Mouse (Mus musculus) limb, embryonic 10.5 days (tissue): ENCODE data around the gene Mfn2. TPM values are rescaled to one million over a fixed set of nuclear protein-coding genes. Genes with fewer than 3 reads are reported as not detected.

ENCODE experiments used
- DNase-seq: peaks from one replicate; pipeline ENCODE4 v3.0.0-alpha.2; 2017; ENCODE audit warnings: low spot score
- H3K27ac ChIP-seq: fragments of 300-500 bp; sonication (generic); 2 replicates; pipeline ENCODE4 v1.5.1; 2016; ENCODE audit warnings: mild to moderate bottlenecking
- H3K27me3 ChIP-seq: fragments of 300-500 bp; sonication (generic); 2 replicates; pipeline ENCODE4 v1.6.1; 2016; ENCODE audit warnings: low read depth, mild to moderate bottlenecking; ENCODE audit not compliant: poor library complexity, severe bottlenecking
- H3K36me3 ChIP-seq: fragments of 300-500 bp; sonication (generic); 2 replicates; pipeline ENCODE4 v1.6.1; 2016; ENCODE audit warnings: mild to moderate bottlenecking, moderate library complexity
- H3K4me1 ChIP-seq: fragments of 300-500 bp; sonication (generic); 2 replicates; pipeline ENCODE4 v1.6.1; 2016
- H3K4me3 ChIP-seq: fragments of 300-500 bp; sonication (generic); 2 replicates; pipeline ENCODE4 v1.5.1; 2016; ENCODE audit warnings: mild to moderate bottlenecking, moderate library complexity
- H3K9me3 ChIP-seq: fragments of 300-500 bp; sonication (generic); replicated peaks from 2 replicates; pipeline ENCODE4 v1.6.1; 2016; ENCODE audit warnings: mild to moderate bottlenecking
- WGBS: fragments of 180-500 bp; shearing (Covaris S2); methylation state at CpG from one replicate; pipeline ENCODE4 v1.1.7; 2016; 5-methylcytosine and 5-hydroxymethylcytosine counted together
- polyA plus RNA-seq: library from polyadenylated mRNA; unstranded; fragments of >200 nt; fragmentation: Nextera tagmentation; extraction: Ambion mirVana; gene quantifications from 2 replicates; pipeline ENCODE4 v1.2.1, GENCODE M21; 2016

The Mfn2 gene
- polyA plus RNA-seq, 1 experiment from 2014 or later, result 31.5 TPM

DNA sequence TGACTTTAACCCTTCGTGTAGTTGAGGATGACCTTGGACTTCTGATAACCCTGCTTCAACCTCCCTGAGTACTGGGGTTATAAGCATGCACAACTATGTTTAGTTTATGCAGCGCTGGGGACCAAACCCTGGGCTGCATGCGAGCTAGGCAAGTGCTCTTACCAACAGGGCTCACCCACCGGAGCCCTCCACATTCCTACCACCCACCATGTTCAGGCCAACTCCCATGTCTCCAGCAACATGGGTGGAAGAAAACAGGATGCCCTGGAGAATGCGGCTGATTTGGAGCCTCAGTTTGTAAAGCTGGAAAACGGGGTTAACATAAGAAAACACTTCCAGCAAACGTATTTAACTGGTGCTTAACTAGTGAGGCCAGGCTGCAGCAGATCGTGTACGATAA lies 31.4 kb upstream of the Mfn2 start:
- Histone ChIP-seq H3K27ac (peak overlapping the region; percentile 91; the same call in 1 of the 2 replicates), H3K27me3 (no peaks in the 10 kb centered on the region), H3K36me3 (peaks cover 15% of the 10 kb centered on the region), H3K4me1 (peaks cover 67% of the 10 kb centered on the region), H3K9me3 (no peaks in the 10 kb centered on the region), H3K4me3 (peak overlapping the region; percentile 84)
- no peak for DNase-seq
- 29% methylated on average over 9 of the region's 9 CpGs for WGBS

GRCm38 (mm10) chr4:147934611-147935010 lies 30.1 kb upstream of the Mfn2 start:
- Histone ChIP-seq H3K36me3 (peaks cover 28% of the 10 kb centered on the region), H3K9me3 (no peaks in the 10 kb centered on the region), H3K4me3 (no peak overlapping the region), H3K4me1 (peaks cover 54% of the 10 kb centered on the region), H3K27ac (no peak overlapping the region), H3K27me3 (no peaks in the 10 kb centered on the region)
- DNase-seq, result no peak
- WGBS, result 82% methylated on average over 4 of the region's 4 CpGs

- no peak for DNase-seq
- H3K27me3 ChIP-seq, result no peaks in the 10 kb centered on the region
- peaks cover 52% of the 10 kb centered on the region for H3K4me1 ChIP-seq
- 58% methylated on average over 3 of the region's 3 CpGs for WGBS
- no peaks in the 10 kb centered on the region for H3K9me3 ChIP-seq
- H3K27ac ChIP-seq, result peak overlapping the region; percentile 25; the same call in 1 of the 2 replicates
- H3K4me3 ChIP-seq, result no peak overlapping the region
- peaks cover 33% of the 10 kb centered on the region for H3K36me3 ChIP-seq
Observed at GRCm38 (mm10) chr4:147934134-147934533, 29.6 kb upstream of the Mfn2 start.

GRCm38 (mm10) chr4:147930946-147931345 lies 26.4 kb upstream of the Mfn2 start:
- Histone ChIP-seq H3K9me3 (no peaks in the 10 kb centered on the region), H3K4me3 (no peak overlapping the region), H3K27me3 (no peaks in the 10 kb centered on the region), H3K27ac (no peak overlapping the region), H3K36me3 (peaks cover 44% of the 10 kb centered on the region), H3K4me1 (peaks cover 40% of the 10 kb centered on the region)
- DNase-seq, result no peak
- WGBS, result 96% methylated on average over 14 of the region's 14 CpGs

- Histone ChIP-seq H3K36me3 (peaks cover 67% of the 10 kb centered on the region), H3K9me3 (no peaks in the 10 kb centered on the region), H3K27ac (peak overlapping the region; percentile 53; the same call in 1 of the 2 replicates), H3K27me3 (no peaks in the 10 kb centered on the region), H3K4me1 (peaks cover 21% of the 10 kb centered on the region), H3K4me3 (no peak overlapping the region)
- 78% methylated on average over 7 of the region's 7 CpGs for WGBS
- no peak for DNase-seq
Observed at GRCm38 (mm10) chr4:147928540-147928939, 24.0 kb upstream of the Mfn2 start.

GRCm38 (mm10) chr4:147928136-147928535 lies 23.6 kb upstream of the Mfn2 start:
- DNase-seq, result no peak
- WGBS, result 23% methylated on average over 9 of the region's 9 CpGs
- peaks cover 17% of the 10 kb centered on the region for H3K4me1 ChIP-seq
- no peak overlapping the region for H3K4me3 ChIP-seq
- H3K27ac ChIP-seq, result peak overlapping the region; percentile 53
- H3K27me3 ChIP-seq, result no peaks in the 10 kb centered on the region
- H3K9me3 ChIP-seq, result no peaks in the 10 kb centered on the region
- peaks cover 71% of the 10 kb centered on the region for H3K36me3 ChIP-seq

GRCm38 (mm10) chr4:147927705-147928104 lies 23.2 kb upstream of the Mfn2 start:
- H3K27me3 ChIP-seq, result no peaks in the 10 kb centered on the region
- no peaks in the 10 kb centered on the region for H3K9me3 ChIP-seq
- H3K36me3 ChIP-seq, result peaks cover 73% of the 10 kb centered on the region
- H3K27ac ChIP-seq, result peak overlapping the region; percentile 53
- peaks cover 14% of the 10 kb centered on the region for H3K4me1 ChIP-seq
- H3K4me3 ChIP-seq, result no peak overlapping the region
- no peak for DNase-seq
- WGBS, result 29% methylated on average over 8 of the region's 8 CpGs

GRCm38 (mm10) chr4:147922341-147922740 lies 17.8 kb upstream of the Mfn2 start:
- Histone ChIP-seq H3K36me3 (peaks cover 71% of the 10 kb centered on the region), H3K4me3 (no peak overlapping the region), H3K4me1 (peaks cover 9% of the 10 kb centered on the region; the same call in 1 of the 2 replicates), H3K27me3 (no peaks in the 10 kb centered on the region), H3K27ac (no peak overlapping the region), H3K9me3 (no peaks in the 10 kb centered on the region)
- DNase-seq, result no peak
- WGBS, result 78% methylated on average over 11 of the region's 11 CpGs

DNA sequence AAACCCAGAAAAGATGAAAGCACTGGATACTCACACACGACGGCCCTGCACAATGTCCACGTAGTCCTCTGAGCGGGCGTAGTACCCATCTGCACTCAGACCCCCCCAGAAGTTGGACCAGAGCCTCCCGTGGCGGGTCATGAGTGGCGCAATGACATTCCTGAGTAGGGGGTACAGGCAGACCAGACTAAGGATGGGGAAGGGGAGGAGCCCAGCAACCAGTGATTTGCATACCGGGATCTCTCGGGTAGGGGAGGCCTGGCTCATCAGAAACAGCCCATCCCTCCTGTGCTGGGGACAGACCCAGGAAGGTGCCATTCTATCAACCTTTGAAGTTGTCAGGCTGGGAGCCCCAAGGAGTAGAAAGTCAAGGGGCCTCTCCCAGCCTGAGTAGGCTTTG lies 16.5 kb upstream of the Mfn2 start:
- 18% methylated on average over 10 of the region's 10 CpGs for WGBS
- H3K36me3 ChIP-seq, result peaks cover 80% of the 10 kb centered on the region

GRCm38 (mm10) chr4:147918459-147919121 lies 14.1 kb upstream of the Mfn2 start:
- no peaks in the 10 kb centered on the region for H3K27me3 ChIP-seq
- peaks cover 8% of the 10 kb centered on the region; the same call in 1 of the 2 replicates for H3K4me1 ChIP-seq
- no peak overlapping the region for H3K4me3 ChIP-seq
- no peak overlapping the region for H3K27ac ChIP-seq
- no peaks in the 10 kb centered on the region for H3K9me3 ChIP-seq
- H3K36me3 ChIP-seq, result peaks cover 76% of the 10 kb centered on the region
- DNase-seq, result no peak
- 65% methylated on average over 7 of the region's 7 CpGs for WGBS

More for the DNA sequence above, 16.5 kb upstream of the Mfn2 start:
- Histone ChIP-seq H3K4me3 (no peak overlapping the region), H3K27ac (no peak overlapping the region), H3K9me3 (no peaks in the 10 kb centered on the region), H3K4me1 (peaks cover 8% of the 10 kb centered on the region; the same call in 1 of the 2 replicates), H3K27me3 (no peaks in the 10 kb centered on the region)
- no peak for DNase-seq

GRCm38 (mm10) chr4:147909486-147909885 lies 5.0 kb upstream of the Mfn2 start:
- Histone ChIP-seq H3K4me3 (no peak overlapping the region), H3K36me3 (peaks cover 37% of the 10 kb centered on the region), H3K4me1 (peaks cover 4% of the 10 kb centered on the region), H3K27me3 (no peaks in the 10 kb centered on the region), H3K9me3 (no peaks in the 10 kb centered on the region), H3K27ac (no peak overlapping the region)
- 94% methylated on average over 5 of the region's 5 CpGs for WGBS
- DNase-seq, result no peak

DNA sequence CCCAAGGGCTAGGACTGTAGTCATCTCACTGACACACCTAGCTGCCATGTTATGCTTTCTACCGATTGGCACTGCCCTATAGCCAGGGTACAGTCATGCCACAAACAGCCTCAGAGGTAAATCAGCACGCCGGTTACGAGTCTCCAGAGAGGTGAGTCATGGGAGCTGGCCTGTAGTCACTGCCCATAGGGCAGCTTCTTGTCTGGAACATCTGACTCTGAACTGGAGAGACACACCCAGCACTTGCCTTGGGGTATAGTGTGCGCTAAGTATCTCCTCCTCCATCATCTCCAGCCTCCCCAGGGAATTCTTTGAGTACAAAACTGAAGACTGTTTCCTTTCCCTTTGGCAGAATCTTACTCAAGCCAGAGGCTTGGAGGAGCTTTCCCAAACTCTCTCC lies 1.7 kb upstream of the Mfn2 start:
- H3K4me1 ChIP-seq, result peaks cover 11% of the 10 kb centered on the region
- peaks cover 33% of the 10 kb centered on the region for H3K36me3 ChIP-seq
- 84% methylated on average over 5 of the region's 5 CpGs for WGBS
- H3K9me3 ChIP-seq, result no peaks in the 10 kb centered on the region
- H3K27ac ChIP-seq, result no peak overlapping the region
- no peak overlapping the region for H3K4me3 ChIP-seq
- H3K27me3 ChIP-seq, result no peaks in the 10 kb centered on the region
- no peak for DNase-seq

GRCm38 (mm10) chr4:147905090-147905659 lies 671 bp upstream of the Mfn2 start:
- peaks cover 11% of the 10 kb centered on the region for H3K4me1 ChIP-seq
- DNase-seq, result no peak
- 4% methylated on average over 8 of the region's 8 CpGs for WGBS
- peak overlapping the region; percentile 95 for H3K4me3 ChIP-seq
- no peaks in the 10 kb centered on the region for H3K27me3 ChIP-seq
- H3K27ac ChIP-seq, result peak overlapping the region; percentile 99
- H3K36me3 ChIP-seq, result peaks cover 32% of the 10 kb centered on the region
- H3K9me3 ChIP-seq, result no peaks in the 10 kb centered on the region
